Mouse (Mus musculus) MEL (cell line): ENCODE data around the gene Gm38431. TPM values are rescaled to one million over a fixed set of nuclear protein-coding genes. Genes with fewer than 3 reads are reported as not detected.

ENCODE experiments used
- DNase-seq: peaks from one replicate; pipeline ENCODE4 v3.0.0; 2011; ENCODE audit warnings: low read depth, low spot score
- H3K27ac ChIP-seq: 2 replicates; pipeline ENCODE4 v1.5.1; 2012; ENCODE audit warnings: low read depth, mild to moderate bottlenecking, control low read depth, low read length, moderate library complexity; ENCODE audit not compliant: control insufficient read depth
- H3K27me3 ChIP-seq, 2 experiments: fragments of 150-350 bp in 1 of 2; sonication (generic) in 1 of 2; 2 replicates each; pipeline ENCODE4 v1.6.1; 2012; ENCODE audit warnings: low read length in 2 of 2, mild to moderate bottlenecking in 2 of 2, improper control_type of control experiment in 1 of 2, moderate library complexity in 1 of 2; ENCODE audit not compliant: insufficient read depth in 2 of 2, control insufficient read depth in 1 of 2
- H3K36me3 ChIP-seq, 2 experiments: 2 replicates each; pipeline ENCODE4 v1.6.1; 2012 to 2014; ENCODE audit warnings: low read length in 2 of 2, improper control_type of control experiment in 1 of 2, inconsistent platforms in 1 of 2, mild to moderate bottlenecking in 1 of 2; ENCODE audit not compliant: insufficient read depth in 2 of 2, control insufficient read depth in 1 of 2
- H3K4me1 ChIP-seq, 2 experiments: fragments of 150-350 bp in 1 of 2; sonication (generic) in 1 of 2; 2 replicates each; pipeline ENCODE4 v1.6.1; 2012; ENCODE audit warnings: low read length in 2 of 2, improper control_type of control experiment in 1 of 2, mild to moderate bottlenecking in 1 of 2; ENCODE audit not compliant: insufficient read depth in 2 of 2, control insufficient read depth in 1 of 2
- H3K4me3 ChIP-seq, 2 experiments: fragments of 150-350 bp in 1 of 2; sonication (generic) in 1 of 2; 2 replicates each; pipeline ENCODE4 v1.5.1; 2012; ENCODE audit warnings: low read depth in 2 of 2, low read length in 2 of 2, mild to moderate bottlenecking in 2 of 2, moderate library complexity in 2 of 2, control low read depth in 1 of 2, improper control_type of control experiment in 1 of 2; ENCODE audit not compliant: control insufficient read depth in 1 of 2, insufficient read depth in 1 of 2
- H3K79me2 ChIP-seq: 2 replicates; pipeline ENCODE4 v1.6.1; 2012; ENCODE audit warnings: mild to moderate bottlenecking, low read length, moderate library complexity; ENCODE audit not compliant: control insufficient read depth, poor library complexity, insufficient read depth
- H3K9ac ChIP-seq: 2 replicates; pipeline ENCODE4 v1.6.1; 2012; ENCODE audit warnings: low read depth, mild to moderate bottlenecking, control low read depth, low read length, moderate library complexity; ENCODE audit not compliant: control insufficient read depth, poor library complexity, severe bottlenecking
- H3K9me3 ChIP-seq: fragments of 150-350 bp; sonication (generic); replicated peaks from 2 replicates; pipeline ENCODE4 v1.6.1; 2012; ENCODE audit warnings: mild to moderate bottlenecking, low read length, improper control_type of control experiment, moderate library complexity; ENCODE audit not compliant: insufficient read depth
- BHLHE40 ChIP-seq: IDR thresholded peaks from 2 replicates; pipeline ENCODE4 v1.6.1; 2012; ENCODE audit warnings: low read depth, mild to moderate bottlenecking, inconsistent platforms, low read length, improper control_type of control experiment, borderline replicate concordance
- CTCF ChIP-seq, 3 experiments: IDR thresholded peaks in 2 of 3; conservative IDR thresholded peaks in 1 of 3; 2 replicates each; pipeline ENCODE4 v1.5.1; 2011 to 2012; ENCODE audit warnings: low read length in 3 of 3, low read depth in 2 of 3, mild to moderate bottlenecking in 2 of 3, improper control_type of control experiment in 1 of 3, inconsistent platforms in 1 of 3, mixed read lengths in 1 of 3, moderate library complexity in 1 of 3; ENCODE audit not compliant: control insufficient read depth in 1 of 3, insufficient read depth in 1 of 3, poor library complexity in 1 of 3, severe bottlenecking in 1 of 3
- E2F4 ChIP-seq: IDR thresholded peaks from 2 replicates; pipeline ENCODE4 v1.6.1; 2011; ENCODE audit warnings: low read depth, low read length, improper control_type of control experiment, borderline replicate concordance
- ELF1 ChIP-seq: IDR thresholded peaks from 2 replicates; pipeline ENCODE4 v1.6.1; 2014; ENCODE audit warnings: low read depth, mild to moderate bottlenecking, inconsistent platforms, low read length, improper control_type of control experiment, moderate library complexity
- ETS1 ChIP-seq: IDR thresholded peaks from 2 replicates; pipeline ENCODE4 v1.6.1; 2012; ENCODE audit warnings: low read depth, mild to moderate bottlenecking, inconsistent platforms, low read length, improper control_type of control experiment, moderate library complexity
- GATA1 ChIP-seq: IDR thresholded peaks from 2 replicates; pipeline ENCODE4 v1.6.1; 2011; ENCODE audit warnings: low read depth, low read length, improper control_type of control experiment
- HCFC1 ChIP-seq: IDR thresholded peaks from 2 replicates; pipeline ENCODE4 v1.6.1; 2012; ENCODE audit warnings: low read depth, mild to moderate bottlenecking, inconsistent platforms, low read length, improper control_type of control experiment, moderate library complexity
- JUND ChIP-seq: IDR thresholded peaks from 2 replicates; pipeline ENCODE4 v1.6.1; 2011; ENCODE audit warnings: low read depth, mild to moderate bottlenecking, improper control_type of control experiment, low read length
- KAT2A ChIP-seq: conservative IDR thresholded peaks from 2 replicates; pipeline ENCODE4 v1.6.1; 2012; ENCODE audit warnings: low read depth, low read length, improper control_type of control experiment, inconsistent platforms
- MAFK ChIP-seq: IDR thresholded peaks from 2 replicates; pipeline ENCODE4 v1.6.1; 2011; ENCODE audit warnings: low read depth, mild to moderate bottlenecking, low read length, improper control_type of control experiment, borderline replicate concordance
- MAZ ChIP-seq: IDR thresholded peaks from 2 replicates; pipeline ENCODE4 v1.6.1; 2012; ENCODE audit warnings: low read depth, mild to moderate bottlenecking, inconsistent platforms, low read length, improper control_type of control experiment
- MEF2A ChIP-seq: IDR thresholded peaks from 2 replicates; pipeline ENCODE4 v1.6.1; 2014; ENCODE audit warnings: low read depth, mild to moderate bottlenecking, inconsistent platforms, low read length, improper control_type of control experiment; ENCODE audit not compliant: poor library complexity, insufficient replicate concordance, severe bottlenecking; ENCODE audit errors: extremely low read depth
- NRF1 ChIP-seq: IDR thresholded peaks from 2 replicates; pipeline ENCODE4 v1.6.1; 2014; ENCODE audit warnings: low read depth, mild to moderate bottlenecking, inconsistent platforms, low read length, improper control_type of control experiment, moderate library complexity; ENCODE audit not compliant: poor library complexity, insufficient read depth, severe bottlenecking
- POLR2AphosphoS2 ChIP-seq: IDR thresholded peaks from 2 replicates; pipeline ENCODE4 v1.6.1; 2011; ENCODE audit warnings: low read length, improper control_type of control experiment
- POLR2AphosphoS5 ChIP-seq: IDR thresholded peaks from 2 replicates; pipeline ENCODE4 v1.6.1; 2012; ENCODE audit warnings: low read depth, borderline replicate concordance, mild to moderate bottlenecking, inconsistent platforms, low read length, moderate library complexity, mixed read lengths
- RCOR1 ChIP-seq: IDR thresholded peaks from 2 replicates; pipeline ENCODE4 v1.6.1; 2012; ENCODE audit warnings: low read depth, mild to moderate bottlenecking, inconsistent platforms, low read length, improper control_type of control experiment
- TCF12 ChIP-seq: IDR thresholded peaks from 2 replicates; pipeline ENCODE4 v1.6.1; 2014; ENCODE audit warnings: low read depth, mild to moderate bottlenecking, inconsistent platforms, low read length, improper control_type of control experiment, moderate library complexity
- UBTF ChIP-seq: IDR thresholded peaks from 2 replicates; pipeline ENCODE4 v1.6.1; 2012; ENCODE audit warnings: low read depth, mild to moderate bottlenecking, inconsistent platforms, low read length, improper control_type of control experiment, moderate library complexity, borderline replicate concordance; ENCODE audit not compliant: insufficient read depth
- USF1 ChIP-seq: IDR thresholded peaks from 2 replicates; pipeline ENCODE4 v1.6.1; 2014; ENCODE audit warnings: low read depth, mild to moderate bottlenecking, inconsistent platforms, low read length, improper control_type of control experiment, moderate library complexity
- ZC3H11A ChIP-seq: IDR thresholded peaks from 2 replicates; pipeline ENCODE4 v1.6.1; 2012; ENCODE audit warnings: low read depth, mild to moderate bottlenecking, inconsistent platforms, low read length, improper control_type of control experiment
- ZMIZ1 ChIP-seq: IDR thresholded peaks from 2 replicates; pipeline ENCODE4 v1.6.1; 2012; ENCODE audit warnings: low read depth, mild to moderate bottlenecking, inconsistent platforms, low read length, improper control_type of control experiment, moderate library complexity
- ZNF384 ChIP-seq: IDR thresholded peaks from 2 replicates; pipeline ENCODE4 v1.6.1; 2012; ENCODE audit warnings: low read depth, mild to moderate bottlenecking, inconsistent platforms, low read length, improper control_type of control experiment
- polyA plus RNA-seq, 2 experiments: library from polyadenylated mRNA; stranded (reverse) in 1 of 2; unstranded in 1 of 2; fragments of >175 nt in 1 of 2; fragments of >200 nt in 1 of 2; gene quantifications; 2 replicates each; pipeline versions ENCODE4 v1.2.1 to v1.2.4; 2012; ENCODE audit warnings: low replicate concordance in 2 of 2, low read depth in 1 of 2; ENCODE audit not compliant: insufficient read length in 2 of 2, insufficient read depth in 1 of 2, missing spikeins in 1 of 2
- total RNA-seq: library from RNA; depleted of rRNA; stranded (reverse); fragments of 300-350 nt; gene quantifications from 2 replicates; pipeline ENCODE4 v1.2.3, GENCODE M21; 2012

Gene Gm38431
- total and polyA plus RNA-seq, 3 experiments: 38.9 to 191 (median 42.1) TPM

DNA sequence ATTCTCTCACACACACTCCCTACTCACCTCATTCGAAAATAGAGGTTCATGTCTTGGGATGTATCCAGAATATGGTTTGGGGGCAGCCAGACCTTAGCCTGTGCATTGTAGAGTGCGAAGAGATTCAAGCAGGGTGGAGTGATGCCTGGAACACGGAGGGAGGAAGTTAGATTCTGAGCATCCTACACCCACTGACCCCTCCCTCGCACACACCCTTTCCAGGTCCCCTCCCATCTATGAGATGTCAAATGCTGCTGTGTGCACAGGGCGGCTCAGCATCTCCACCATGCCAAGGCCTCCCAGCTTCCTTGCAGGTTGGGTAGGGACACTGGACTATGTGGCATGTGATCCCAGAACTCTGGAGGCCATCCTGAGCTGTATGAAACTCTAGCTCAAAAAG is 33.0 kb upstream of the Gm38431 start:
- TF ChIP-seq E2F4 (no peak), GATA1 (no peak), NRF1 (no peak), ELF1 (no peak), JUND (no peak), KAT2A (no peak), BHLHE40 (no peak), POLR2AphosphoS5 (no peak)
- TF ChIP-seq, all 39 proteins: peak for 0
- Histone ChIP-seq H3K9me3 (no peaks in the 10 kb centered on the region), H3K4me3 (no peak overlapping the region), H3K36me3 (peaks cover 3 to 23% of the 10 kb centered on the region in 2 experiments; a peak in 3 of 4 replicates), H3K27me3 (no peaks in the 10 kb centered on the region), H3K4me1 (peaks cover 12 to 26% of the 10 kb centered on the region in 2 experiments), H3K27ac (no peak overlapping the region), H3K9ac (no peak overlapping the region), H3K79me2 (no peaks in the 10 kb centered on the region)
- no peak for DNase-seq

DNA sequence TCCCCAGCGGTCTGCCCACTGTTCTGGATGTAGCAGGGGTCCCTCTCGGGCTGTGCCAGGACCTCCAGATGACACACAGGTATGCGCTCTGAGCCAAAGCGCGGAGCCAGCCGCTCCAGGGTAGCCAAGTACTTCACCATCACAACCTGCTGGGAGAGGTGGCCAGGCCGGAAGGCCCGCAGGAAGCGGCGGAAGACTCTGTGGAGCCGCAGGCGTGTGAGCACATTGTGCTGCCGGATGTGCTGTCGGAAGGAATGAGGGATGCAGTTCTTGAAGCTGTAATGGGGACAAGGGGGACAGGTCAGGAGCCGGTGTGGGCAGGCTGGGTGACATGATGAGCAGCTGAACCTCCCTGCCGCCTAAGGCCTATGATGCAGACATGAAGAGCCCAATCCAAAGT is 29.7 kb upstream of the Gm38431 start:
- no peak for DNase-seq
- Histone ChIP-seq H3K9me3 (no peaks in the 10 kb centered on the region), H3K36me3 (peaks cover 5 to 16% of the 10 kb centered on the region in 2 experiments; a peak in 3 of 4 replicates), H3K4me3 (no peak overlapping the region), H3K27ac (no peak overlapping the region), H3K79me2 (no peaks in the 10 kb centered on the region), H3K9ac (no peak overlapping the region), H3K4me1 (peaks cover 9 to 19% of the 10 kb centered on the region in 2 experiments), H3K27me3 (no peaks in the 10 kb centered on the region)
- TF ChIP-seq USF1 (no peak), CTCF (IDR thresholded peaks at IDR 0.05 in 2 of 3, conservative IDR thresholded peaks at IDR 0.05 in 1 of 3; ENCODE audit: control insufficient read depth in 1 of 3, insufficient read depth in 1 of 3, low read depth in 2 of 3, low read length in 3 of 3, poor library complexity in 1 of 3, severe bottlenecking in 1 of 3) (no peak), GATA1 (no peak), ZMIZ1 (no peak), ETS1 (no peak), ZC3H11A (no peak), MAZ (no peak), TCF12 (no peak), MEF2A (no peak), UBTF (no peak), RCOR1 (no peak), ZNF384 (no peak), HCFC1 (no peak), MAFK (no peak), E2F4 (no peak), POLR2AphosphoS2 (no peak)
